Mouse (Mus musculus) heart, postnatal 0 days (tissue): Measurements from ENCODE around the gene Dchs1.

Source experiments
- CTCF ChIP-seq: IDR thresholded peaks from 2 replicates; pipeline ENCODE4 v1.5.1; 2016; ENCODE audit warnings: antibody characterized with exemption, control low read depth, low read depth
- EP300 ChIP-seq: IDR thresholded peaks from 2 replicates; pipeline ENCODE4 v1.6.1; 2016; ENCODE audit warnings: antibody characterized with exemption, low read depth

GRCm38 (mm10) chr7:105737648-105738047 is 49.8 kb downstream of the Dchs1 start:
- no peak for TF ChIP-seq EP300
- TF ChIP-seq CTCF: no peak
